Mouse (Mus musculus) skeletal muscle tissue, adult 2 months (tissue): Measurements from ENCODE around the gene Nap1l4.
"Not testable (repeated sequence)": the region's sequence is repeated elsewhere in the genome, so short reads cannot be mapped to it uniquely, and the experiment has no call there.

Experiments used
- DNase-seq: peaks from one replicate; pipeline ENCODE4 v3.0.0-alpha.2; 2012; ENCODE audit warnings: low read depth, low spot score

Gene Nap1l4

GRCm38 (mm10) chr7:143548976-143549457, at the start of gene Nap1l4:
Nap1l4 (minus strand) TSS chr7:143549106.
- DNase-seq, result peak; percentile 99

GRCm38 (mm10) chr7:143594865-143595264, 46.0 kb upstream of the Nap1l4 start:
- no peak for DNase-seq

GRCm38 (mm10) chr7:143592255-143592654, 43.3 kb upstream of the Nap1l4 start:
- no peak for DNase-seq

- peak; percentile 72 for DNase-seq
These were observed 39.1 kb upstream of the Nap1l4 start for GRCm38 (mm10) chr7:143588006-143588405.

- DNase-seq, result peak; percentile 62
These were observed 38.7 kb upstream of the Nap1l4 start for GRCm38 (mm10) chr7:143587586-143587985.

- DNase-seq, result peak; percentile 38
These were observed 35.0 kb upstream of the Nap1l4 start for GRCm38 (mm10) chr7:143583956-143584355.

- DNase-seq, result no peak
These were observed 34.1 kb upstream of the Nap1l4 start for GRCm38 (mm10) chr7:143583025-143583424.

GRCm38 (mm10) chr7:143575751-143576150, 26.8 kb upstream of the Nap1l4 start:
- no peak for DNase-seq

GRCm38 (mm10) chr7:143565648-143566039, 16.7 kb upstream of the Nap1l4 start:
- DNase-seq, result no peak

- DNase-seq, result no peak
These were observed 16.2 kb upstream of the Nap1l4 start for GRCm38 (mm10) chr7:143565015-143565647.

- DNase-seq, result no peak
These were observed 14.9 kb upstream of the Nap1l4 start for GRCm38 (mm10) chr7:143563787-143564186.

GRCm38 (mm10) chr7:143557616-143558015, 8.7 kb upstream of the Nap1l4 start:
- no peak for DNase-seq

- peak; percentile 71 for DNase-seq
These were observed 8.2 kb upstream of the Nap1l4 start for GRCm38 (mm10) chr7:143556964-143557610.

- DNase-seq, result no peak
These were observed 798 bp upstream of the Nap1l4 start for GRCm38 (mm10) chr7:143549588-143550220.

- DNase-seq, result peak; percentile 43
These were observed 510 bp downstream of the Nap1l4 start for GRCm38 (mm10) chr7:143548231-143548961.

GRCm38 (mm10) chr7:143546554-143546953, 2.4 kb downstream of the Nap1l4 start:
- DNase-seq, result no peak

GRCm38 (mm10) chr7:143544368-143544767, 4.5 kb downstream of the Nap1l4 start:
- no peak for DNase-seq

- no peak for DNase-seq
These were observed 10.2 kb downstream of the Nap1l4 start for GRCm38 (mm10) chr7:143538671-143539070.

- DNase-seq, result not testable (repeated sequence)
These were observed 10.7 kb downstream of the Nap1l4 start for GRCm38 (mm10) chr7:143538229-143538628.

GRCm38 (mm10) chr7:143536251-143536650, 12.7 kb downstream of the Nap1l4 start:
- no peak for DNase-seq

GRCm38 (mm10) chr7:143533284-143533683, 15.6 kb downstream of the Nap1l4 start:
- DNase-seq, result no peak

GRCm38 (mm10) chr7:143532410-143532809, 16.5 kb downstream of the Nap1l4 start:
- DNase-seq, result peak; percentile 80
